Mouse (Mus musculus) left cerebral cortex, postnatal 10 days (tissue): ENCODE data around the gene Fam98a. TPM values are rescaled to one million over a fixed set of nuclear protein-coding genes. Genes with fewer than 3 reads are reported as not detected.

Experiments
- total RNA-seq, 2 experiments: library from RNA; stranded (reverse); gene quantifications; 2 replicates each; pipeline ENCODE4 v1.2.3; 2021

Fam98a gene
- total RNA-seq, 2 experiments from 2014 or later: 52.9 to 61.7 TPM

Other genes with a start within 250 kb of the Fam98a start
- 10 to 100 TPM; 11.6 to 17.2 TPM for gene Rasgrp3, start 116.0 kb downstream of the Fam98a start, total RNA-seq